Mouse (Mus musculus) kidney, adult 2 months (tissue): Measurements from ENCODE around the gene Ankrd17. TPM values are rescaled to one million over a fixed set of nuclear protein-coding genes. Genes with fewer than 3 reads are reported as not detected.
A peak's percentile ranks its signal among the peaks of the same experiment; 100 is the strongest.

ENCODE experiments used
- DNase-seq: peaks from one replicate; pipeline ENCODE4 v3.0.0; 2021
- H3K27ac ChIP-seq: fragments of 200-500 bp; 2 replicates; pipeline ENCODE4 v1.5.1; 2012; ENCODE audit warnings: low read depth, low read length, control low read depth, inconsistent platforms; ENCODE audit not compliant: insufficient read depth
- H3K27me3 ChIP-seq: fragments of 200-500 bp; replicated peaks from 2 replicates; pipeline ENCODE4 v1.6.1; 2012; ENCODE audit warnings: mild to moderate bottlenecking, moderate library complexity, low read length, inconsistent platforms; ENCODE audit not compliant: control insufficient read depth, insufficient read depth
- H3K36me3 ChIP-seq: fragments of 200-500 bp; 2 replicates; pipeline ENCODE4 v1.6.1; 2012; ENCODE audit warnings: mild to moderate bottlenecking, moderate library complexity, low read length, inconsistent platforms; ENCODE audit not compliant: control insufficient read depth, insufficient read depth
- H3K4me1 ChIP-seq: fragments of 200-500 bp; 2 replicates; pipeline ENCODE4 v1.6.1; 2011; ENCODE audit warnings: low read length; ENCODE audit not compliant: control insufficient read depth, insufficient read depth
- H3K4me3 ChIP-seq: fragments of 200-500 bp; 2 replicates; pipeline ENCODE4 v1.5.1; 2011; ENCODE audit warnings: mild to moderate bottlenecking, low read depth, low read length, control low read depth; ENCODE audit not compliant: insufficient read depth
- CTCF ChIP-seq: fragments of 200-500 bp; conservative IDR thresholded peaks from 2 replicates; pipeline ENCODE4 v1.5.1; 2011; ENCODE audit warnings: low read depth, mild to moderate bottlenecking, control low read depth, low read length, moderate library complexity, mixed read lengths; ENCODE audit not compliant: insufficient read depth, insufficient read length
- POLR2A ChIP-seq: fragments of 200-500 bp; IDR thresholded peaks from one replicate; pipeline ENCODE4 v1.6.1; 2011; ENCODE audit warnings: low read depth, low read length, control low read depth
- whole genome bisulfite sequencing: fragments of 180-500 bp; shearing (Covaris S2); methylation state at CpG from one replicate; pipeline ENCODE4 v1.1.7; 2018; 5-methylcytosine and 5-hydroxymethylcytosine counted together
- polyA plus RNA-seq: library from polyadenylated mRNA; depleted of rRNA; stranded (reverse); fragments of >200 nt; gene quantifications from 2 replicates; pipeline ENCODE4 v1.2.3, GENCODE M21; 2012

The Ankrd17 gene
- polyA plus RNA-seq, 1 experiment: 27.9 TPM

GRCm38 (mm10) chr5:90355824-90356223, 10.6 kb downstream of the Ankrd17 start:
- WGBS: 84% methylated on average over 3 of the region's 3 CpGs
- Histone ChIP-seq H3K27ac (no peak overlapping the region), H3K36me3 (no peaks in the 10 kb centered on the region), H3K27me3 (no peaks in the 10 kb centered on the region), H3K4me1 (peaks cover 10% of the 10 kb centered on the region; the same call in 1 of the 2 replicates), H3K4me3 (no peak overlapping the region)
- TF ChIP-seq CTCF (no peak), POLR2A (no peak)
- no peak for DNase-seq

DNA sequence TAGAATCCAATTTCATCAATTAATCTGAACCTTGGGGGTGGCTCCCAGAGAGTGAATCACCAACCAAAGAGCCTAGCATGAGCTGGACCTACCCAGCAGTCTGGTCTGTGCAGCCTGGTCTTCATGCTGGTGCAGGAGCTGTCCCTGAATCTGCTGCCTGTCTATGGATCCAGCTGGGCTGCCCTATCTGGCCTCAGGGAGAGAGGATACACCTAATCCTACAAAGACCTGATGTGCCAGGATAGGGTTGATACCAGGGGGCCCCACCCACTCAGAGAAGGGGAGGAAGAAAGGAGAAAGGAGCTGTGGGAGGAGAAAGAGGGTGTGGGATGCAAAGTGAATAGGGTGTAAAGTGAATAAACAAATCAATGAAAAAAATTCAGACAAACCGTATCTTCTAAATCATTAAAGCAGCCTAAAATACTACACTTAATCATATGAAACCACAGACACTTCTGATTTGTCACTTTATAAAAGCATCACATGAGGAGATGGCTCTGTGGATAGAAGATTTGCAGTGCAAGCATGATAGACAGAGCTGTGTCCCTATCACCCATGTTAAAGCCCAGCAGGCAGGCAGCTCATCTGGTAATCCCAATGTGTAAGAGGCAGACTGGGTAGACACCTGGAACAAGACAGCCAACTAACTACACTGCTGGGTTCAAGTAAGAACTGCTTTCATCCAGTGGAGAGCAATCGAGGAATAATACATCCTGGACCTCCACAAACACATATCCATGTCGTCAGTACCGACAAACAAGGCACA, 12.6 kb downstream of the Ankrd17 start:
- 74% methylated on average over 4 of the region's 4 CpGs for WGBS
- no peak for TF ChIP-seq CTCF

DNA sequence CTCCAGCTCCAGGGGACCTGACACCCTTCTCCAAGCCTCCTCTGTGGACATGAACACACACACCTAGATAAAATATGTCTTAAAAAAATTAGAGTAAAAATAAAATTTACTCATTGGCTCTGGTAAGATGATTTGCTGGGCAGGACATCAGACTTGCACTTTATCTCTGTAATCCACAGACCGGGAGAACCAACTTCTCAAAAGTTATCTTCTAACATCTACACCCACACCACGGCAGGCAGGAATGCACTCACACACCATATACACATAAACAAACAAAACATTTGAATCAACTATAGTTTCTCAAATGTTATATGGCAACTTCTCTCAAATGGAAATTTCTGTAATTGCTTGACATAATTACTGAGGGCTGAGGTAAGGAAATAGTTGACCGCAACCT, 19.5 kb downstream of the Ankrd17 start:
- Histone ChIP-seq H3K4me3 (no peak overlapping the region), H3K27me3 (no peaks in the 10 kb centered on the region), H3K4me1 (no peaks in the 10 kb centered on the region), H3K36me3 (no peaks in the 10 kb centered on the region), H3K27ac (no peak overlapping the region)
- no peak for DNase-seq
- TF ChIP-seq CTCF (no peak), POLR2A (no peak)
- WGBS: 90% methylated on average over 3 of the region's 3 CpGs

More for the DNA sequence above, 12.6 kb downstream of the Ankrd17 start:
- no peaks in the 10 kb centered on the region for H3K27me3 ChIP-seq
- H3K4me1 ChIP-seq: peaks cover 9% of the 10 kb centered on the region; the same call in 1 of the 2 replicates
- H3K27ac ChIP-seq: no peak overlapping the region
- DNase-seq: no peak
- H3K4me3 ChIP-seq: no peak overlapping the region
- no peaks in the 10 kb centered on the region for H3K36me3 ChIP-seq

- Histone ChIP-seq H3K27ac (no peak overlapping the region), H3K27me3 (no peaks in the 10 kb centered on the region), H3K4me3 (no peak overlapping the region), H3K36me3 (no peaks in the 10 kb centered on the region), H3K4me1 (0 out of 2 replicates have a peak, but pooled peaks cover 3% of the 10 kb centered on the region)
- 33% methylated on average over 4 of the region's 4 CpGs for WGBS
- TF ChIP-seq POLR2A (no peak), CTCF (no peak)
- DNase-seq: peak; percentile 19
Observed at GRCm38 (mm10) chr5:90340847-90341246, 25.5 kb downstream of the Ankrd17 start.

DNA sequence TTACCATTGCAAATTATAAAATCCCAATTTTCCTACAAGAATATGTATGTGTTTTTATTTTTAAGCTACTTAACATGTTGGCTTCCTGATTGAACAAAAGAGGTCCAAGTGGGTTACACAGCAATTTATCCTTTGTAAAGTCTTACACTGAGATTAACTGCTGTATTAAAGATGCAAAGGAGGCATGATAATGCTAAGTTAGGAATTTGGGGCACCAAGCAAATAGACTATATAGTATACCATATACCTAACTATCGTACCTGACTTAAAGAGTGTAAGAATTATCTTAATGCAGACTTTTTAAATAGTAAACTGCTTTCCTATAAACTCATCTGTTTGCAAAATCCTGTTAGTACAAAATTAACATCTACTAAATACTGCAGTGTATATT, 26.4 kb downstream of the Ankrd17 start:
- H3K27ac ChIP-seq: no peak overlapping the region
- no peaks in the 10 kb centered on the region for H3K36me3 ChIP-seq
- no peak for DNase-seq
- WGBS: 91% methylated on average over 1 of the region's 1 CpGs
- no peak for TF ChIP-seq CTCF
- no peak for TF ChIP-seq POLR2A
- 0 out of 2 replicates have a peak, but pooled peaks cover 3% of the 10 kb centered on the region for H3K4me1 ChIP-seq
- H3K27me3 ChIP-seq: no peaks in the 10 kb centered on the region
- H3K4me3 ChIP-seq: no peak overlapping the region

- 13% methylated on average over 5 of the region's 5 CpGs for WGBS
- Histone ChIP-seq H3K4me3 (no peak overlapping the region), H3K27ac (no peak overlapping the region), H3K4me1 (0 out of 2 replicates have a peak, but pooled peaks cover 3% of the 10 kb centered on the region), H3K27me3 (no peaks in the 10 kb centered on the region), H3K36me3 (no peaks in the 10 kb centered on the region)
- DNase-seq: peak; percentile 74
- TF ChIP-seq POLR2A (no peak), CTCF (no peak)
Observed at GRCm38 (mm10) chr5:90339129-90339952, 27.0 kb downstream of the Ankrd17 start.
